Mouse (Mus musculus): ENCODE data around the gene Dhh. TPM values are rescaled to one million over a fixed set of nuclear protein-coding genes. Genes with fewer than 3 reads are reported as not detected.

Gene Dhh
- polyA plus RNA-seq, 2 experiments, result 0.08 TPM; not detected in 1

GRCm38 (mm10) chr15:98893036-98893435, 5.3 kb downstream of the Dhh start:
- H3K27ac ChIP-seq, result no peak overlapping the region
- no peaks in the 10 kb centered on the region for H3K36me3 ChIP-seq (replicated peaks; ENCODE audit: control insufficient read depth, insufficient read depth, low read depth)
- peaks cover 53% of the 10 kb centered on the region for H3K27me3 ChIP-seq (ENCODE audit: control insufficient read depth, insufficient read depth, low read length)
- H3K4me2 ChIP-seq (ENCODE audit: low read depth), result no peak overlapping the region
- no peak overlapping the region for H3K9ac ChIP-seq (replicated peaks)
- DNase-seq (ENCODE audit: low read depth in 3 of 3, low spot score in 3 of 3), result no peak
- TF ChIP-seq CTCF (IDR thresholded peaks at IDR 0.05; ENCODE audit: low read depth) (no peak), EP300 (IDR thresholded peaks at IDR 0.05; ENCODE audit: low read depth) (no peak)
- peaks cover 7 to 21% of the 10 kb centered on the region in 2 experiments; a peak in 3 of 4 replicates for H3K4me1 ChIP-seq (replicated peaks; ENCODE audit: control insufficient read depth in 2 of 2, insufficient read depth in 2 of 2, low read length in 1 of 2)
- no peak overlapping the region for H3K4me3 ChIP-seq (ENCODE audit: insufficient read depth in 1 of 2, low read depth in 2 of 2, low read length in 2 of 2)
- WGBS (ENCODE audit: insufficient replicate concordance), result 55% methylated on average over 4 of the region's 4 CpGs
- H3K9me3 ChIP-seq (ENCODE audit: control insufficient read depth, low read length), result no peaks in the 10 kb centered on the region
- ATAC-seq (ENCODE audit: insufficient read depth), result no peak

GRCm38 (mm10) chr15:98891907-98892606, 6.3 kb downstream of the Dhh start:
- Histone ChIP-seq H3K9ac (replicated peaks) (no peak overlapping the region; the same call in 1 of the 2 replicates), H3K27me3 (ENCODE audit: control insufficient read depth, insufficient read depth, low read length) (peaks cover 43% of the 10 kb centered on the region), H3K4me2 (ENCODE audit: low read depth) (peak overlapping the region; percentile 47), H3K27ac (no peak overlapping the region), H3K36me3 (replicated peaks; ENCODE audit: control insufficient read depth, insufficient read depth, low read depth) (no peaks in the 10 kb centered on the region), H3K4me3 (ENCODE audit: insufficient read depth in 1 of 2, low read depth in 2 of 2, low read length in 2 of 2) (no peak overlapping the region), H3K9me3 (ENCODE audit: control insufficient read depth, low read length) (no peaks in the 10 kb centered on the region), H3K4me1 (replicated peaks; ENCODE audit: control insufficient read depth in 2 of 2, insufficient read depth in 2 of 2, low read length in 1 of 2) (peaks cover 7 to 21% of the 10 kb centered on the region in 2 experiments; a peak in 3 of 4 replicates)
- WGBS (ENCODE audit: insufficient replicate concordance), result 6% methylated on average over 6 of the region's 6 CpGs
- ATAC-seq (ENCODE audit: insufficient read depth) (peak; percentile 54), DNase-seq (ENCODE audit: low read depth in 3 of 3, low spot score in 3 of 3) (peak in 1 of 3 experiments; percentile 53)
- TF ChIP-seq CTCF (IDR thresholded peaks at IDR 0.05; ENCODE audit: low read depth) (peak; percentile 90), EP300 (IDR thresholded peaks at IDR 0.05; ENCODE audit: low read depth) (0 out of 2 replicates have a peak, but pooled peaks have one; percentile 23)

GRCm38 (mm10) chr15:98891198-98891742, 7.1 kb downstream of the Dhh start:
- H3K9me3 ChIP-seq (ENCODE audit: control insufficient read depth, low read length), result no peaks in the 10 kb centered on the region
- ATAC-seq (ENCODE audit: insufficient read depth) (peak; percentile 19; the same call in 1 of the 2 replicates), DNase-seq (ENCODE audit: low read depth in 3 of 3, low spot score in 3 of 3) (no peak)
- H3K36me3 ChIP-seq (replicated peaks; ENCODE audit: control insufficient read depth, insufficient read depth, low read depth), result no peaks in the 10 kb centered on the region
- 21% methylated on average over 19 of the region's 19 CpGs for WGBS (ENCODE audit: insufficient replicate concordance)
- H3K4me3 ChIP-seq (ENCODE audit: insufficient read depth in 1 of 2, low read depth in 2 of 2, low read length in 2 of 2), result peak overlapping the region in 1 of 2 experiments; percentile 17; a peak in 1 of 4 replicates
- H3K27me3 ChIP-seq (ENCODE audit: control insufficient read depth, insufficient read depth, low read length), result peaks cover 36% of the 10 kb centered on the region
- H3K4me1 ChIP-seq (replicated peaks; ENCODE audit: control insufficient read depth in 2 of 2, insufficient read depth in 2 of 2, low read length in 1 of 2), result peaks cover 6 to 17% of the 10 kb centered on the region in 2 experiments; a peak in 3 of 4 replicates
- H3K27ac ChIP-seq, result no peak overlapping the region
- TF ChIP-seq CTCF (IDR thresholded peaks at IDR 0.05; ENCODE audit: low read depth), result no peak
- TF ChIP-seq EP300 (IDR thresholded peaks at IDR 0.05; ENCODE audit: low read depth), result no peak
- H3K4me2 ChIP-seq (ENCODE audit: low read depth), result peak overlapping the region; percentile 47
- H3K9ac ChIP-seq (replicated peaks), result no peak overlapping the region

DNA sequence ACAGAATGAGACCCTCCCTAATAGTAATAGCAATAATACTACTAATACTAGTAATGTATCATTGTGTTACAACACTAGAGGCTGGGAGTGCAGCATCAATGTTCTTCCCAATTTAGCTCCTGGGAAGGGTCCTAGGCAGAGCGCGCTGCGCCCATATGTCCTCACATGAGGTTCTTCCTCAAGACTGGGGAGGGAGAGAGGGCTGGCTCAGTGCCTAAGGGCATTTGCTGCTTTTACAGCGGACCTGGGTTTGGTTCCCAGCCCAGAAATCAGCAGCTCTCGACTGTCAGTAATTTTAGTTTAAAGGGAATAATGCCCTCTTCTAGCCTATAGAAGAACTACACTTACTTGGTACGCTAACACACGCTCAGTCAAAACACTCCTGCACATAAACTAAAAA, 10.8 kb downstream of the Dhh start:
- Histone ChIP-seq H3K27me3 (ENCODE audit: control insufficient read depth, insufficient read depth, low read length) (no peaks in the 10 kb centered on the region; the same call in 1 of the 2 replicates), H3K4me2 (ENCODE audit: low read depth) (no peak overlapping the region), H3K4me3 (ENCODE audit: insufficient read depth in 1 of 2, low read depth in 2 of 2, low read length in 2 of 2) (no peak overlapping the region), H3K9me3 (ENCODE audit: control insufficient read depth, low read length) (no peaks in the 10 kb centered on the region), H3K4me1 (replicated peaks; ENCODE audit: control insufficient read depth in 2 of 2, insufficient read depth in 2 of 2, low read length in 1 of 2) (peaks cover 2 to 13% of the 10 kb centered on the region in 2 experiments; a peak in 3 of 4 replicates), H3K27ac (no peak overlapping the region), H3K9ac (replicated peaks) (no peak overlapping the region), H3K36me3 (replicated peaks; ENCODE audit: control insufficient read depth, insufficient read depth, low read depth) (no peaks in the 10 kb centered on the region)
- 73% methylated on average over 7 of the region's 7 CpGs for WGBS (ENCODE audit: insufficient replicate concordance)
- ATAC-seq (ENCODE audit: insufficient read depth), result no peak
- DNase-seq (ENCODE audit: low read depth in 3 of 3, low spot score in 3 of 3), result no peak
- TF ChIP-seq EP300 (IDR thresholded peaks at IDR 0.05; ENCODE audit: low read depth) (no peak), CTCF (IDR thresholded peaks at IDR 0.05; ENCODE audit: low read depth) (no peak)

All from liver, embryonic 14.5 days (tissue).